Mouse (Mus musculus) lung, adult 18-20 months (tissue): ENCODE measurements around the gene Hagh.

Experiments used
- DNase-seq, 2 experiments: peaks; one replicate each; pipeline ENCODE4 v3.0.0; 2022; ENCODE audit warnings: mixed read lengths in 2 of 2

The Hagh gene

DNA sequence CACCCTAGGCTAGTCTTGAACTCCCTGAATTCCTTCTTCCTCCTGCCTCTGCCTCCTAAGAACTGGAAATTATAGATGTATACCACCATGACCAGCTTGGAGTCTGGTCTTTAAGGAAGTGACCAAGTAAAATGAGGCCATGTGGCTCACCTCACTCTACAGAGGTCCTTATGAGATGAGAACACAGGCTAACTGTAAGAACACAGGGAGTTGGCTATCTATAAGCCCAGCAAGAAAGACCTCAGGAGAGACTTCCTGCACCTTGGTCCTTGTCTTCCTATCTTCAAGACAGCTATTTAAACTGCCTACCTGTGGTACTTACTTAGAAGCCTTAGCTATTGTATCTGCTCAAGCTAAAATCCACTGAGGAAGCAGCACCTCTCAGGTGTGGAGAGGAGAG is 74.0 kb downstream of the Hagh start:
- no peak for DNase-seq
